Mouse (Mus musculus): ENCODE measurements around the gene Aldh2.

GRCm38 (mm10) chr5:121606151-121606550 lies 12.5 kb upstream of the Aldh2 start:
- TF ChIP-seq CTCF (IDR thresholded peaks at IDR 0.05; ENCODE audit: low read depth, low read length) = peak; percentile 90
- TF ChIP-seq EP300 (IDR thresholded peaks at IDR 0.05; ENCODE audit: insufficient read depth, low read depth, low read length) = no peak
- TF ChIP-seq POLR2A (IDR thresholded peaks at IDR 0.05; ENCODE audit: insufficient read depth, low read length) = no peak
